Mouse (Mus musculus) myocyte (in vitro differentiated cells): Measurements from ENCODE around the gene 5330417H12Rik.

ENCODE experiments used
- POLR2A ChIP-seq: IDR thresholded peaks from one replicate; pipeline ENCODE4 v1.6.1; 2011; ENCODE audit warnings: low read depth, mild to moderate bottlenecking, control low read depth, moderate library complexity; ENCODE audit not compliant: insufficient read length
- USF1 ChIP-seq: IDR thresholded peaks from one replicate; pipeline ENCODE4 v1.6.1; 2011; ENCODE audit warnings: low read depth, mild to moderate bottlenecking, control low read depth, moderate library complexity

DNA sequence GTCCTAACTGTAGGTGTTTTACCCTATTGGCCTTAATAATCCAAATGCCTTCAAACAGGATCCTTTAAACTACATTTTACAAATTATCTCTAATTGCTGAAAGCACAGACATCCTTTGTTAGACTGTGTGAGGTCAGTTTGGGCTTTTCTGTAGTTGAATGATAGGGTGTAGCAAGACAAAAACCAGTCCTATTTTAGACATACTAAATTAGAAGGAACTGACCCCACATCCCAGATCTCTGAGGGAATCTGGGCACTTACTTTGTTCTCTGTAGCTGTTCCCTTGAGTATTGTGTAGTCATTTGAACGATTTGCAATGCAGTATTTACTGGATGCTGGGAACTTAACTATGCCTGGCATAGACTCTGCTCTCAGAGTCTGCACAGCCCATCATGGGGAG is 26.9 kb upstream of the 5330417H12Rik start:
- no peak for TF ChIP-seq POLR2A
- TF ChIP-seq USF1: no peak
